Mouse (Mus musculus) left cerebral cortex, adult 18-20 months (tissue): ENCODE measurements around the gene 9930104L06Rik. TPM values are rescaled to one million over a fixed set of nuclear protein-coding genes. Genes with fewer than 3 reads are reported as not detected.

ENCODE experiments used
- DNase-seq, 2 experiments: peaks; one replicate each; pipeline ENCODE4 v3.0.0; 2021 to 2022; ENCODE audit warnings: low spot score in 2 of 2, mixed read lengths in 1 of 2
- total RNA-seq, 2 experiments: library from RNA; stranded (reverse); gene quantifications; 2 replicates each; pipeline ENCODE4 v1.2.3; 2021

Gene 9930104L06Rik
- total RNA-seq, 2 experiments from 2014 or later: 17.5 to 19.3 TPM

- DNase-seq: no peak
These were observed 20.4 kb downstream of the 9930104L06Rik start for GRCm38 (mm10) chr4:124957284-124957683.

DNA sequence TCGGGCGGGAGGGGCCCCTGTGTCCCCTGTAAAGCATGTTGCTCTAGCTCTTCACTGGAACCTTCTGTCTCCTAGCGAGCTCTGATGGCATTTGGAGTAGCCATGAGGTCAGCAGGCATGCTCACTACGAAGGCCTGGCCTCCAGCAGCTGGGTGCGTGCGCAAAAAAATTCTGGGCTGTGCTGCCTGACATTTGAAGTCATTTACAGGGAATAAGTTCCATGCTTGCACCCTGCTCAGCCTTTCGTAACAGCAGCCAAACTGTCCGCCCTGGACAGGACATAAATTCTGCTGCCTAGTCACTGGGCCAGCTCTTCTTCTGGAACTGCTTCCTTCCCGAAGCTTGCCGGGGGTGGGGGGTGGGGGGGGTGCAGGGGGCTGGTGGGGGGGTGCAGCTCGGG lies 22.2 kb downstream of the 9930104L06Rik start:
- DNase-seq: no peak

GRCm38 (mm10) chr4:124960940-124961339 lies 24.1 kb downstream of the 9930104L06Rik start:
- DNase-seq: no peak

DNA sequence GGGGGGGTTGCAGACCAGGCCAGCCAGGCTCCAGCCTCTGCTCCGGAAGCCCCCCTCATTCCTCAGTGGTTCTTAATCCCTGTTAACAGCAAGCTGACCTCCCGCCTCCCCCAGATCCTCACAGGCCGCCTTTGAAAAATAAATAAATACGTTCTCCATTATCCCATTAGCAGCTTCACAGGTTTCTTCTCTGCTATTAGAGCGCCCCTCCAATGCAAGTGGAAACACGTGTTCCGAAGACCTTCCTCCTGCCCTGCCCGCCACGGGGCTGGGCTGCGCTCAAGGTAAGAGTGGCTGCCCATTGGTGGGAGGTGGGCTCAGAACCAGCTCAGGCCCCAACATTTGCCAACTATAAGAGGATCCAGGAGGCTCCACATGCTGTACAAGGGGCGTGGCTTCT lies 25.7 kb downstream of the 9930104L06Rik start:
- no peak for DNase-seq

DNA sequence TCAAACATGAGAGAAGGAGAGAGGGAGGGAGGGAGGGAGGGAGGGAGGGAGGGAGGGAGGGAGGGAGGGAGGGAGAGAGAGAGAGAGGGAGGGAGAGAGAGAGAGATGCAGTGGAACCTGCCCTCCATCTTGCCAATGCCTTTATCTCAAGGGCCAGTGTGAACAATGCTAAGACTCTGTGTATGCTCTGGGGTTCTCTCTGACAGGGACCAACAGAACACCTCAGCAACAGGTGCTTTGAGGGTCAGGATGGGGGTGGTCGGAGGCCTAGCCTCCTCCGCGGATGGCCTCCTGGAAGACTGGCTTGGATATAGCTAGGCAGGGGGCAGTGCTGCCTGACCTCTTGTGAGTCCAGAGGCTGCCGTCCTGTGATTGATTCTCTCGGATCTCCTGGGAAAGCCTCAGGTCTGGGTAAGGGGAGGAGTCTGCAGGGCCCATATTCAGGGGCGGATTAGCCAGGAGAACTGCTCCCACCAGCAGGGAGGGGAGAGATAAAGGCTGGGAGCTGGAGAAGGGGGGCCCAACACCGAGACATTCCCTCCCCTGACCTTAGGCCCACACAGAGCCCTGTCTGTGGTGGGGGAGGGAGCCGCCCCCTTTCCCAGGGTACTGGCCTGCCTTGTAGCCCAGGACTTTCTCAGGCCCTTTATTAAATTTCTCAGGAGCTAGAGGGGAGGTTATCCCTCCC lies 28.2 kb downstream of the 9930104L06Rik start:
- DNase-seq: no peak

DNA sequence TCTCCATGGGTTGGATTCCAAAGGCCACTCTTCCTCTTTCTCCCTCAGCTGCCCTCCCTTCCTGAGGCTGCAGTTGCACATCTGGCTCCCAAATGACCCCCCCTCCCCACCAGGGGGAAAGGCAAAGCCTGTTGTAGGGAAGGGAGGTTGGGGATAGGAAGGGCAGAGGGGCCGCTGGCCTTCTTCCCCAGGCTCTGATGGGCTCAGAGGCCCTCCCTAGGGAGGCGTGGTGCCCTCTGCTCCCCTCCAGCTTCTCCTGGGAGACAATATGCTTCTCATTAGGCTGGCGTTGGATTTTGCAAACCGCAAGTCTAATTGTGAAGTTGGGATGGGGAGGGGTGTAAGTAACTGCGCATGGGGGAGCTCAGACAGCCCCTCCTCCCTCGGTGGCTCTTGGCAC lies 31.9 kb downstream of the 9930104L06Rik start:
- no peak for DNase-seq

DNA sequence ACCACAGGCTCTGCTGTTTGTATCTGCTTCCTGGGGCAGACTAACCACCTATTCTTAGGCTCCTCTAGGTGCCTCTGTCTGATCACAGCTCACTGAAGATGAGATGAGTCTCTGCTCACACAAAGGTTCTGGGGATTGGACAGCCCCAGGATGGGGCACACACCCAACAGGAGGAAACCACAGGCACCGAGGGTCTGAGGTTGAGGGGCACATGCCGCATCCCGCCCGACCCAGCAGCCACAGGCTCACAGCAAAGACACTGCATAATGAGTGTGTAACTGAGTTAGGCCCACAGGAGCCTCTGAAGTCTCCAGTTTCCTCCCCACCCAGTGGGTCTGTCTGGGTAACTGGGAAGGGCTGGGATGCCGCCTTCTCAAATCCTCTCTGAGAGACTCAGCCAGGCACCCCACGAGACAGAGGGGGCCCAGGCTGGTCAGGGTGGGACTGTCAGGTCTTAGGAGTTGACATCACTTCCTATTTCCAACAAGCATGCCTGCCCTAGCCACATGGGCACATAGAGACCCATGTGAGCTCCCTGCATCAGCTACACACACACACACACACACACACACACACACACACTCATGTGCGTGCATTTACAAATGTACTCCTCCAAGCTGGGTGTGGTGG lies 32.5 kb downstream of the 9930104L06Rik start:
- no peak for DNase-seq

- no peak for DNase-seq
These were observed 33.3 kb downstream of the 9930104L06Rik start for GRCm38 (mm10) chr4:124970194-124970593.

GRCm38 (mm10) chr4:124970677-124971076 lies 33.8 kb downstream of the 9930104L06Rik start:
- DNase-seq: no peak

GRCm38 (mm10) chr4:124971094-124971493 lies 34.2 kb downstream of the 9930104L06Rik start:
- DNase-seq: no peak

GRCm38 (mm10) chr4:124972316-124972715 lies 35.5 kb downstream of the 9930104L06Rik start:
- no peak for DNase-seq

DNA sequence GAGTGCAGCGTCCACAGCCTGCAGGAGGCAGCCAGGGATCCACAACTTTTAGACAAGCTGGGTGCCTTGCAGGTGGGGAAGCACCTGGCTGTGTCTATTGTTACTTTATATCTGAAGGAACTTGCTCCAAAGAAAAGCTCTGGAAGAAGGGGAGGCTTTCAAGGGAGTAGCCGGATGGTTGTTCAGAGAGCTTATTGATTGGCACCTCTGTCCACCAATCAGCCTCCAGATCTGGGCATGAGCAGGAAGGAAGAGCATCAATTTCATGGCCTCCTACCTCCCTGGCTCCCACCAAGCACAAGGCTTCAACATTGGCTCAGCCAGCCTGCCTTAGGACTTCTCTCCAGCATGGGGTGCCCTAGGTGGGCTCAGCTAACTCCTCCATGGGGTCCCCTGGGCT lies 36.4 kb downstream of the 9930104L06Rik start:
- DNase-seq: no peak

DNA sequence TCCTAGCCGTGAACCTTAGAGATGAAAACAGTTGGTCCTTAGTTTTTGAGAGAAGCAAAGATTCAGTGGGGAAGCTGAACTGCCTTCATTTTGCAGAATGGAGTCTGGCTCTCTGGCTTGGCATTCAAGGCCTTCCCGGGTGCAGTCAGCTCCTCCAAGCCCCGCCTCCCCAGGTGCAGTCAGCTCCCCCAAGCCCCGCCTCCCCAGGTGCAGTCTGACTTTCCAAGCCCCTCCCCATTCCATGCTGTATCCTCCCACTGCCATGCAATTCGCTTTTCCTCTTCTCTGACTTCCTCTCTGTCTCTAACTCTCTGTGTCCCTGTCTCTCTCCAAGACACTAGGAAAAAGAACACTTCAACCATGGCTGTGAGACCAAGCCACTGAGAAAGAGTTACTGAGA lies 41.4 kb downstream of the 9930104L06Rik start:
- no peak for DNase-seq

DNA sequence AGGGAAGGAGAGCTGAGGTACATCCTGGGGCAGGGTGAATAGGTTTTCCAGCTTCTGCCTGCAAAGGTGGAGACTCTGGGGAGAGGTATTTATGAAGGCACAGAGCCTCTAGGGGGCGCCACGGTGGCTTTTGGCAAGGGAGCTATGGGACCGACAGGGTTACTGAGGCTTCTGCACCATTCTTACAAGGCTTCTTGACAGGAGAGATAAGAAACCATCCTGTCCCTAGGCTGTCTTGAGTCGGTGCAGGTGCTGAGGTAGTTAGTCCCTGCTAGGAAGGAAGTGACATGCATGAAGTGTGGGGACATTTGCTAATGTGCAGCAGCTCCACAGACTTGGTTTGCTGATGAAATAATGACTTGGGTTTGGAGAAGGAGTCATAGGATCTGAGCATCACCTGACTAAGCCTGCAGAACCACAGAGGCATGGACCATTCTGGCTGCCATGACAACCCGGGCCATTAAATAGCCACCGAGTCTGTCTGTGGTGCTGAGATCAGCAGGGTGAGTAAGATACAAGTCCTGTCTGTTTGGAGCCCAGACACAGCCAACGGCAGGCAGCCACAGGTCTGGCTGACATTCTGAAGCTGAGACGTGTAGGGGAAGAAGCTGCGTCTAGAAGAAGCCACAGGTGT lies 47.2 kb downstream of the 9930104L06Rik start:
- peak in 1 of 2 experiments; percentile 37 for DNase-seq

DNA sequence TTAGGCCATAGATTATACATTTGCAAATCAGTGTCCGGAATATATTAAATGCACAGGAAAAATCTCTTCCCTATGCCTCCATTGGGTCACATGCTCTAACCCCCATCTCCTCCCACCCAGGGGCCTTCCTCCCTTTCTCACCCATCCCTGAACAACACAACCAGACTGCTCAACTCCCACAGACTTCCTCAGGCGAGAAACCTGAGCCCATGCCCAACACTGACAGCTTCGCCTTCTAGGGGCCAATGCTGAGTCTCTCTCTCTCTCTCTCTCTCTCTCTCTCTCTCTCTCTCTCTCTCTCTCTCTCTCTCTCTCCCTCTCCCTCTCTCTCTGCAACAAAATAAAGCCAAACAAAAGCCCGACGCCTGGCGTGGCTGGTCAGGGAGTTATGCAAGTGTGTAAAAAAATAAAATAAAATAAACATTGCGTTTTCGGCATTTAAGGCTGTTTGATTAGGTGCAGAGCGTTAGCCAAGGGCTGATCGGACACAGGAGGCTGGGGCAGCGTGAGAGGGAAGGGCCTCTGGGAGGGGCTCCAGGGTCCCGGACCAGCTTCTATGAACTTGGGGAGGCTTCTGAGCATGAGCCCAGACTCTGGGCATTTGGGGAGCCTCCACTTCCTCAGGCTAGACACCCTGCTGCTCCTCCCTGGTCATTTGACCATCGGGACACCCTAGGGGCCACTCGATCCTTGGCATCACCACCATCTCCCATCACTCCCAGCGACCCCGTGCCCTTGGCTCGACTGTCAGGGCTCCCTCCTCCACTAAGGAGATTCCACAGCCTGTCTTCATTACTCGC lies 48.2 kb downstream of the 9930104L06Rik start:
- peak; percentile 35 to 51 for DNase-seq

GRCm38 (mm10) chr4:124985671-124986602 lies 49.1 kb downstream of the 9930104L06Rik start, which contains the start of gene Rspo1:
Gene Rspo1 (plus strand): TSS chr4:124986430.
- DNase-seq: no peak

- no peak for DNase-seq
These were observed 50.2 kb downstream of the 9930104L06Rik start for GRCm38 (mm10) chr4:124986739-124987710.

DNA sequence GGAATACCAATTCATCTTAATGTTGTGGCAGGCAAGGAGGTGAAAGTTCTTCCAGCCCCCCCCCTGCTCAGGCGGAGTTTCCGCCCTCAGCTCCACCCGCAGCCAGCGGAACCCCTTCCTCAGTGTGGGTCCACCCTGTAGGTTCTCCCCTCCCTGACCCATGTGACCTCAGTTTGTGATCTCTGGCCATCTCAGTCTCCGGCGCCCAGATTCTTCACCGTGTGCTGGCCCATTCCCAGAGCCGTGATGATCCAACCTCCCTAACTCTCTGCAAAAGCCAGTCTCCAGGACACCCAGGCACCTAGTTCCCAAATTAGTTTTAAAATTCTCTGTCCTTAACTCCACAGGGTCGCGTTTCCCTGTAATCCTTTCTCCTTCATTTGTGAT lies 50.9 kb downstream of the 9930104L06Rik start:
- DNase-seq: no peak

DNA sequence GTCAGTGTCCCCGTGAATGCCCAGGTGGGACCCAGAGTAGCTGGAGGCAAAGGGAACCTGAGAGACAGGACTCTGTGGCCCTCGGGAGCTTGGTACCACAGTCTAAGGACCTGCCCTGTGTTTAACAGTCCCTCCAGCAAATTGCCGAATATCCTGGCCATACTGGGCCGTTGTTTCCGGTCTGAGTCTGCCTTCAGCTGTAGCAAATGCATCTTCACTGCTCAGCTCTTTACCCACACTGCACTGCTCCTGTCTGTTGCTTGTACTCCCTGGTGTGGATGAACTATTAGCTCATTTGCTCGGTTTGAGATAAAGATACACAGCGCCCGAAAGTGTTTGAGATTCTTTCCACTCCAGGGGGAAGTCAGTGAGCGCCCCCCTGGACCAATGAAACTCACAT lies 51.5 kb downstream of the 9930104L06Rik start:
- no peak for DNase-seq
